Mouse (Mus musculus): Measurements from ENCODE around the gene Abtb2.

GRCm38 (mm10) chr2:103760906-103761716 lies 195.0 kb downstream of the Abtb2 start, which contains the start of gene Nat10:
- TF ChIP-seq CTCF (IDR thresholded peaks at IDR 0.05; ENCODE audit: extremely low read depth, insufficient read depth, low read length) (no peak), POLR2A (IDR thresholded peaks at IDR 0.05; ENCODE audit: extremely low read depth, insufficient read depth, low read length) (peak; percentile 81; the same call in 1 of the 2 replicates)

Measured in cortical plate, adult 2 months (tissue).